Mouse (Mus musculus): ENCODE measurements around the gene Nfs1. TPM values are rescaled to one million over a fixed set of nuclear protein-coding genes. Genes with fewer than 3 reads are reported as not detected.
"Not testable (repeated sequence)": the region's sequence is repeated elsewhere in the genome, so short reads cannot be mapped to it uniquely, and the experiment has no call there.

Nfs1 gene
- total RNA-seq (2021), result 10 to 100 TPM; 41.6 to 45.2 TPM
- long read RNA-seq, experiment 1, transcript Nfs1-201 (13 exons, 2,051 nt), result major isoform, 41 of 57 reads
- long read RNA-seq, experiment 1, partial matches to known transcripts, result 1 of 57 reads
- long read RNA-seq, experiment 1, other reads (novel, unspliced or antisense), result 15 of 57 reads
- long read RNA-seq, experiment 2, transcript Nfs1-201 (13 exons, 2,051 nt), result major isoform, 53 of 76 reads
- long read RNA-seq, experiment 2, partial matches to known transcripts, result 4 of 76 reads
- long read RNA-seq, experiment 2, other reads (novel, unspliced or antisense), result 18 of 76 reads

DNA sequence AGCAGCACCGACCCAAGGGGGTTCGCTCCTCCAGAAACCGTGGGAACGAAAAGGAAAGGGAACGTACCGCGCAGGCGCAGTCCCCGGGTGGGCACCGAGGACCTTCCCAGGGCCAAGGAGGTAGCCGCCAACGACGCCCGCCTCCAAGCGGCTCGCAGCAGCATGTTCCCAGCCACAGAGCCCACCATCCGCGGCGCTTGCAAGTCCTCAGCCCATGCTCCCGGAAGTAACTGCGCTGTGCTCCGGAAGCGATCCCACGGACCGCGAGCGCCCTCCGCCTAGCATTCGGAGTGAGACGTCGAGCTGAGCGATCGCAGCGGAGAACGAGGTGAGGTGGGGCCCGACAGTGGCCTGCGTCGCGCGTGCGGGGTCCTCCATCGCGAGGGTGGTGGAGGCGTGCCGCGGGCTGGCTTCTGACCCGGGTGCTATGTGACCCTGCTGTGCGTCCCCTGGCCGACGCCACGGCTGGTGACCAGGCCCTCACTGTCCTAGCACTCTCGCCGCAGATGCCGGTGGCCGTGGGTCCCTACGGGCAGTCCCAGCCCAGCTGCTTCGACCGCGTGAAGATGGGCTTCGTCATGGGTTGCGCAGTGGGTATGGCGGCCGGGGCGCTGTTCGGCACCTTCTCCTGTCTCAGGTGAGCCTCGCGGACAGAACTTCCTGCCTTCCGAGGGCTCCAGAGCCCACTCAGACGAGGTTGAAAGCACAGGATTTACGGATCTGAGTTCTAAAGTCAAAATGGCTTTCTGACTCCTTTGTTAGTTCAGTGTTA is at the start of gene Nfs1, which contains the start of gene Romo1:
TSS of gene Nfs1 (minus strand) at position 234 of the 772 bp plus-strand sequence.
TSS of gene Romo1 (plus strand) at position 87 of the 772 bp plus-strand sequence.
- H3K27ac ChIP-seq, result peak within 1 kb of the TSS; percentile 90
- peak within 1 kb of the TSS; percentile 95 for H3K4me3 ChIP-seq
- peak; percentile 93 to 94 for DNase-seq (ENCODE audit: low spot score in 2 of 2)
- peak; percentile 69 for TF ChIP-seq CTCF (conservative IDR thresholded peaks at IDR 0.05)

- H3K27ac ChIP-seq, result no peak overlapping the region
- no peak for TF ChIP-seq CTCF (conservative IDR thresholded peaks at IDR 0.05)
- no peak for DNase-seq (ENCODE audit: low spot score in 2 of 2)
- no peak overlapping the region for H3K4me3 ChIP-seq
These were observed 49.3 kb upstream of the Nfs1 start for GRCm38 (mm10) chr2:156193066-156193862.

DNA sequence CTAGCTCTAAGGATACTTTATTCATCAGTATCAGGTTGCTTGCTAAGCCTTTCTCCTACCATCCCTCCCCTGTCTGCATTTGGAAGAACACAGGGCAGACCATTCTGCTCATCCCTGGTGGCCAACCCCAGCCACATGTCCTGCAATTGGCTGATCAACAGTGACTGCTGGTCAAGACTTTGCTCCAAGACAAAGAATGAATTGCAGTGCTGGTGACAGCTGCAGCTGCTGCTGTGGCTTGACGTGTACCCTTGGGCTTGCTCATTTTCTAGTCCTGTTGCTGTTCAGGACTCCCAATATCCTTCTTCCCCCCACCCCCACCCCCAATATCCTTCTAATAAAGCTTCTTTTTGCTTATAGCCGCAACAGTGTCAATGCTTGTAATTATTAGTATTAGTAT is 48.1 kb upstream of the Nfs1 start:
- no peak overlapping the region for H3K4me3 ChIP-seq
- TF ChIP-seq CTCF (conservative IDR thresholded peaks at IDR 0.05), result no peak
- no peak overlapping the region for H3K27ac ChIP-seq
- DNase-seq (ENCODE audit: low spot score in 2 of 2), result no peak

- no peak for DNase-seq (ENCODE audit: low spot score in 2 of 2)
- TF ChIP-seq CTCF (conservative IDR thresholded peaks at IDR 0.05), result peak; percentile 55
- Histone ChIP-seq H3K27ac (no peak overlapping the region), H3K4me3 (no peak overlapping the region)
These were observed 47.6 kb upstream of the Nfs1 start for GRCm38 (mm10) chr2:156191540-156191939.

DNA sequence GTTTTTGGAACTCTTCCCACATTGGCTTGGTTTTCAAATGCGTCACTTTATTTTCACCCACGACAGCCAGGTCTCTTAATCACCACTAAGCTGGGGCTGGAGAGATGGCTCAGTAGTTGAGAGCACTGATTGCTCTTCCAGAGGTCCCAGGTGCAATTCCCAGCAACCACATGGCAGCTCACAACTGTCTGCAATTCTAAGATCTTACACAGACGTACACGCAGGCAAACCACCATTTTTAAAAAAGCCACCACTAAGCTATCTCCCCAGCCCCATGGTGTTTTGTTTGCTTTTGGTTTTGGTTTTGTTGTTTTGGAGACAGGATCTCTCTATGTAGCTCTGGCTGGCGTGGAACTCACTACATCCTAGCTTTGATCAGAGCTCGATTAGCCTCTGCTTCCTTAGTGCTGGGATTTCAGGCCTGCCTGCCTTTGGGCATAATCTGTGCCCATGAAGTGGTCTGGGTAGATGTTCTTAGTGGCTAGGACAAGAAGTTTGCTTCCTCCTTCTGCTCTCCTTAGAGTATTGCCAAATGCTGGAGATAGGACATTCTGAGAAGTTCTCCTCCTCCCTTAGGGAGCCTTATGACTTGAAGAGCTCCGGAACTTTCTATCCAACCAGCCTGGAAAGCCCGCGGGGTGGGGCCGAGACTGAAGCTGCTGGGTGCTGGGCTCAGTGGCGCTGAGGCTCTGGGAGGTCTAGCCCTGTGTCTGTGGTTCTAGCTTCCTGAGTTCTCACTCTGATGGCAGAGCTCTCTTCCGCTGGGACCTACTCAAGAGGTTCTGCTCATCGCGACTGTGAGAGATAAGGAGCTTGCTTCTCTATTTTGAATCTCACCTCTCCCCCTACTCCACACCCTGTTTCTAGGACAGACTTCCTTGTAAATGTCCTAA is 46.3 kb upstream of the Nfs1 start:
- no peak overlapping the region for H3K27ac ChIP-seq
- H3K4me3 ChIP-seq, result no peak overlapping the region
- TF ChIP-seq CTCF (conservative IDR thresholded peaks at IDR 0.05), result no peak
- DNase-seq (ENCODE audit: low spot score in 2 of 2), result no peak

DNA sequence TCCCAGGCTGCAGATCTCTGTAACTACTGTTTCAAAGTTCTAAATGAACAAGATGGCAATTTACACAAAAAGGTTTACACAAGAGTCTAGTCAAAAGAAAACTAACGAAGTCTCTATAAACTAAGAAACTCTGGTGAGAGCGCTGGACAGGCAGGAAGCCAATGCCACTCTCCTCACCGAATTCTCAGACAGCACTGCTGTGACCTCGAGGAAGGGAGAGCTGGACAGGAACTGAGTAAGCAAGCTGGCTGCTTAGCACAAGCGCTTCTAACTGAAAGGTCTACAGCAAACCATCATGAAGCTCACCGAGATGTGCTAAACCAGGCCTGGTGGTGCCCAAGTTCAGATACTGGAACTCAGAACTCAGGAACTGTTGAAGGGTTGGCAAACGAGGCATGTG is 45.3 kb upstream of the Nfs1 start:
- not testable (repeated sequence) for H3K27ac ChIP-seq; H3K4me3 ChIP-seq; DNase-seq (ENCODE audit: low spot score in 2 of 2)

DNA sequence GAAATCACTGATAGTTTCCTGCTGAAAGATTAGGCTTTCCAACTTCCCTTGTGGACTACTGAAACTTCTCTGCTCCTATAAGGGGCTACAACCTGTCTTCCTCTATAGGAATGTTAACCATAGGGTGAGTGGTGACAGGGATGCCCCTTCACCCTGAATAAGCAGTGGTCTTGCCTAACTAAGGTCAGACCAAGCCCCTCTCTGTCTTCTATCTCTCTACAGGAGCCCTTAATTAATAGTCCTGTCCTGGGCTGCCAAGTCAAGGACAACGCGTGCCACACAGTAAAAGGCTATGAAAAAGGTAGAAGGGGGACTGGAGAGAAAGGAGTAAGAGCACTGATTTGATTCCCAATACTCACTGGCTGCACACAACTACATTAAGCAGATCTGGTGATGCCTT is 37.6 kb upstream of the Nfs1 start:
- DNase-seq (ENCODE audit: low spot score in 2 of 2), result no peak
- TF ChIP-seq CTCF (conservative IDR thresholded peaks at IDR 0.05), result no peak
- peak overlapping the region; percentile 95 for H3K27ac ChIP-seq
- no peak overlapping the region; the same call in 1 of the 2 replicates for H3K4me3 ChIP-seq

DNA sequence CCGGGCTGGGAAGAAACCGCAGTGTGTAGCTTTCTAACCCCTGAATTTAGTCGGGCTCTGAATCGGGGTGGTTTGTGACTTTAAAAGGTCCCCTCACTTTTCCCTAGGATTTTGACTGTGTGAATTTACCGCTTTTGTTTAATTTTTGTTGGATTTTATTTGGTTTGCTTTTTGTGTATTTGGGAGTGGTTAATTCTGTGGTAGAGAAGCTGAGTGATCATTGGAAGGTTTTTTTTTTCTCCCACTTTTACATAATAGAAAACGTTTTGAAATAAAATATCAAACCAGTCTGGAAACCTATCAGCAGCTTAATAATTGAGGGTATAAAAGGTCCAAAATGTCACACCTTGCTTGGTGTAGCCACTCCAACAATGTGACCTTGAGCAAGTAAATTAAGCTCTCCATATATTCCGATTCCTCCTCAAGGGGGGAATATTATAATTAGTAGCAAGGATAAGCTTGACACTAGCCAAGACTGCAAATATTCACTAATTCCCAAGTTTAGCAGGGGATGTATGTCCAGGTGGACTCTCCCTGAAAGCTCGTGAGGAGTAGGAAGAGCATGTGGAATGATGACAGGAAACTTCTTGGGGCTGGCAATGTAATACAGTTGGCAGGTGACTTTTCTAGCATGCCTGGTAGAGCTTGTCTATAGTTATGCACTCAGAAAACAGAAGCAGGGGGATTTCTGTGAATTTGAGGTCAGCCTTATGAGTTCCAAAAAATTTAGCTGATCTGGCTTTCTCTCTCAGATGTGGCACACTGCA is 37.0 kb upstream of the Nfs1 start:
- H3K4me3 ChIP-seq, result peak overlapping the region; percentile 73
- no peak for TF ChIP-seq CTCF (conservative IDR thresholded peaks at IDR 0.05)
- no peak for DNase-seq (ENCODE audit: low spot score in 2 of 2)
- peak overlapping the region; percentile 95 for H3K27ac ChIP-seq

DNA sequence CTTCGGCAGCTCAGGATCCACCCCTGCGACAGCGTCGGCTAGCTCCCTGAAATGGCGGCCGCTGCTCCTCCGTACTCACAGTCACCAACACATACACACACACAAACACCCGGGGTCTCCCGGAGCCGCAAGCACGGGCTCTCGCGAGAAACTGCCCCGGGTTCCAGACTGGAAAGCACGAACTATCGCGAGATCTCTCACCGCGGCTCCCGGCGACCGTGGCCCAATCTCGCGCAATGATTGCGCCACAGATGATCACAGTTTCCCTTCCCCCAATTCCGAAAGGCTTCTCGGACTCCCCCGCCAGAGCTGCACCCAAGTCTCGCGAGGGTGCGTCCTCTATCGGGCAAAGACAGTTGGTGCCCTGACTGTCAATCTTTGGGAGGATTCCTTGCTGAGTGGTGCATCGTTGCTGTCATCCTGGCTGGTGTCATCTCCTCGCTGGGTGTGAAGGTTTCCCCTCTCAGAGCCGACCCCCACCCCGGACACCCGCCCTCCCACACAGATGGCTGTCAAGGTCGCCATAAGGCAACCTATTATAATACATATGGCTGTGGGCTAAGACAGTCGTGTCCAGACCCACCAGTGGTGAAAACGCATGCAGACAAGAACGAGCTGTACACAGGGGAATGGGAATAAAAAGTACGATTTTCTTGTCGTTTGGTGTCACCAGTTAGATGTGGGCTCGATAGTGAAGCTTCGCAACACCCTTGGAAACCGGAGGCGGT is 36.3 kb upstream of the Nfs1 start, which contains the start of gene Rbm39:
TSS of gene Rbm39 (minus strand) at position 145 of the 728 bp plus-strand sequence.
- peak; percentile 79 for TF ChIP-seq CTCF (conservative IDR thresholded peaks at IDR 0.05)
- DNase-seq (ENCODE audit: low spot score in 2 of 2), result peak; percentile 100
- H3K27ac ChIP-seq, result peak within 1 kb of the TSS; percentile 100
- H3K4me3 ChIP-seq, result peak within 1 kb of the TSS; percentile 90

DNA sequence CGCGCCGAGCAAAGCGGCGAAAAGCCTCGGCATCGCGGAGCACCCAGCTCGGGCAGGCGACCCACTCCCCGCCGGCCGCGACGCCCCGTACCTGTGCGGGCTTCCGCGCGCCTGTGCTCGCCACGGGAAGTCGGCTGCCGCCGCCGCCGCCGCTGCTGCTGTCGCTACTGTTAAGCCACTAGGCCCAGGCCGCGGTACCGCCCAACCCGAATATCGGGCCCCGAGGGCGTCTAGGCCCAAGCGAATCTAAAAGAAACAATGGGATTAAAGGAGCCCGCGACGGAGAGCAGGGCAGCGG is 35.8 kb upstream of the Nfs1 start:
- no peak for DNase-seq (ENCODE audit: low spot score in 2 of 2)
- Histone ChIP-seq H3K4me3 (peak overlapping the region; percentile 90), H3K27ac (peak overlapping the region; percentile 100)
- TF ChIP-seq CTCF (conservative IDR thresholded peaks at IDR 0.05), result no peak

Measured in layer of hippocampus, adult 2 months (tissue).